Mouse (Mus musculus) liver, embryonic 15.5 days (tissue): ENCODE measurements around the gene Zfp853. TPM values are rescaled to one million over a fixed set of nuclear protein-coding genes. Genes with fewer than 3 reads are reported as not detected.

Experiments used
- ATAC-seq: fragments of 200-750 bp; cut with Nextera tagmentation; 2 replicates; pipeline ENCODE4 v1.8.0; 2017; ENCODE audit warnings: moderate number of reproducible peaks, mild to moderate bottlenecking, moderate library complexity; ENCODE audit not compliant: insufficient read depth
- H3K27ac ChIP-seq: fragments of 300-500 bp; sonication (generic); replicated peaks from 2 replicates; pipeline ENCODE4 v1.5.1; 2015; ENCODE audit warnings: mild to moderate bottlenecking, inconsistent platforms
- H3K27me3 ChIP-seq: fragments of 300-500 bp; sonication (generic); 2 replicates; pipeline ENCODE4 v1.6.1; 2015; ENCODE audit warnings: mild to moderate bottlenecking, inconsistent platforms
- H3K36me3 ChIP-seq: fragments of 300-500 bp; sonication (generic); replicated peaks from 2 replicates; pipeline ENCODE4 v1.6.1; 2015; ENCODE audit warnings: moderate library complexity, mild to moderate bottlenecking, inconsistent platforms
- H3K4me1 ChIP-seq: fragments of 300-500 bp; sonication (generic); replicated peaks from 2 replicates; pipeline ENCODE4 v1.6.1; 2015; ENCODE audit warnings: inconsistent platforms
- H3K4me2 ChIP-seq: fragments of 300-500 bp; sonication (generic); 2 replicates; pipeline ENCODE4 v1.6.1; 2015; ENCODE audit warnings: moderate library complexity, mild to moderate bottlenecking, inconsistent platforms
- H3K4me3 ChIP-seq: fragments of 300-500 bp; sonication (generic); replicated peaks from 2 replicates; pipeline ENCODE4 v1.5.1; 2015; ENCODE audit warnings: mild to moderate bottlenecking, inconsistent platforms
- H3K9ac ChIP-seq: fragments of 300-500 bp; sonication (generic); 2 replicates; pipeline ENCODE4 v1.6.1; 2015; ENCODE audit warnings: moderate library complexity, mild to moderate bottlenecking, inconsistent platforms
- H3K9me3 ChIP-seq: fragments of 300-500 bp; sonication (generic); replicated peaks from 2 replicates; pipeline ENCODE4 v1.6.1; 2016; ENCODE audit warnings: inconsistent platforms
- WGBS: fragments of 180-500 bp; shearing (Covaris S2); methylation state at CpG from one replicate; pipeline ENCODE4 v1.1.7; 2015; ENCODE audit warnings: mixed read lengths; ENCODE audit not compliant: insufficient replicate concordance; 5-methylcytosine and 5-hydroxymethylcytosine counted together
- polyA plus RNA-seq: library from polyadenylated mRNA; unstranded; fragments of >200 nt; fragmentation: Nextera tagmentation; extraction: Ambion mirVana; gene quantifications from 2 replicates; pipeline ENCODE4 v1.2.1, GENCODE M21; 2015

Zfp853 gene
- polyA plus RNA-seq, 1 experiment from 2014 or later, result not detected

GRCm38 (mm10) chr5:143294862-143295261, 1.4 kb upstream of the Zfp853 start:
- H3K4me2 ChIP-seq, result no peak overlapping the region
- WGBS, result 67% methylated on average over 3 of the region's 3 CpGs
- H3K36me3 ChIP-seq, result peaks cover 7% of the 10 kb centered on the region
- H3K4me1 ChIP-seq, result no peaks in the 10 kb centered on the region
- no peaks in the 10 kb centered on the region for H3K9me3 ChIP-seq
- no peak overlapping the region for H3K27ac ChIP-seq
- H3K27me3 ChIP-seq, result peaks cover 48% of the 10 kb centered on the region
- H3K9ac ChIP-seq, result no peak overlapping the region
- no peak overlapping the region for H3K4me3 ChIP-seq
- ATAC-seq, result no peak

GRCm38 (mm10) chr5:143292879-143293278, 544 bp downstream of the Zfp853 start:
- Histone ChIP-seq H3K27ac (no peak overlapping the region), H3K4me3 (peak overlapping the region; percentile 31), H3K9ac (no peak overlapping the region), H3K9me3 (no peaks in the 10 kb centered on the region), H3K4me1 (peaks cover 7% of the 10 kb centered on the region), H3K4me2 (peak overlapping the region; percentile 46), H3K27me3 (peaks cover 68% of the 10 kb centered on the region), H3K36me3 (no peaks in the 10 kb centered on the region)
- no peak for ATAC-seq
- 2% methylated on average over 19 of the region's 19 CpGs for WGBS

GRCm38 (mm10) chr5:143289299-143289698, 4.1 kb downstream of the Zfp853 start:
- no peak overlapping the region for H3K9ac ChIP-seq
- peaks cover 96% of the 10 kb centered on the region for H3K27me3 ChIP-seq
- H3K36me3 ChIP-seq, result no peaks in the 10 kb centered on the region
- WGBS, result 53% methylated on average over 9 of the region's 9 CpGs
- peaks cover 16% of the 10 kb centered on the region for H3K4me1 ChIP-seq
- H3K4me3 ChIP-seq, result no peak overlapping the region
- no peak overlapping the region for H3K4me2 ChIP-seq
- H3K27ac ChIP-seq, result no peak overlapping the region
- no peak for ATAC-seq
- no peaks in the 10 kb centered on the region for H3K9me3 ChIP-seq

GRCm38 (mm10) chr5:143288378-143288911, 5.0 kb downstream of the Zfp853 start:
- no peak overlapping the region for H3K27ac ChIP-seq
- 8% methylated on average over 9 of the region's 9 CpGs for WGBS
- peak overlapping the region; percentile 55 for H3K4me2 ChIP-seq
- peak overlapping the region; percentile 31 for H3K4me3 ChIP-seq
- ATAC-seq, result no peak
- H3K9ac ChIP-seq, result no peak overlapping the region
- peaks cover 16% of the 10 kb centered on the region for H3K4me1 ChIP-seq
- peaks cover 87% of the 10 kb centered on the region for H3K27me3 ChIP-seq
- no peaks in the 10 kb centered on the region for H3K36me3 ChIP-seq
- H3K9me3 ChIP-seq, result no peaks in the 10 kb centered on the region

GRCm38 (mm10) chr5:143287774-143288328, 5.6 kb downstream of the Zfp853 start:
- H3K27me3 ChIP-seq, result peaks cover 87% of the 10 kb centered on the region

GRCm38 (mm10) chr5:143284762-143285161, 8.7 kb downstream of the Zfp853 start:
- ATAC-seq, result no peak
- Histone ChIP-seq H3K36me3 (no peaks in the 10 kb centered on the region), H3K9me3 (no peaks in the 10 kb centered on the region), H3K27ac (no peak overlapping the region), H3K27me3 (peaks cover 67% of the 10 kb centered on the region), H3K4me1 (peaks cover 16% of the 10 kb centered on the region), H3K9ac (no peak overlapping the region), H3K4me3 (no peak overlapping the region), H3K4me2 (no peak overlapping the region)
- WGBS, result 46% methylated on average over 6 of the region's 6 CpGs

More at GRCm38 (mm10) chr5:143287774-143288328, 5.6 kb downstream of the Zfp853 start:
- peak overlapping the region; percentile 31 for H3K4me3 ChIP-seq
- H3K4me2 ChIP-seq, result peak overlapping the region; percentile 55
- no peak overlapping the region for H3K9ac ChIP-seq
- no peaks in the 10 kb centered on the region for H3K9me3 ChIP-seq
- H3K27ac ChIP-seq, result no peak overlapping the region
- H3K4me1 ChIP-seq, result peaks cover 16% of the 10 kb centered on the region
- H3K36me3 ChIP-seq, result no peaks in the 10 kb centered on the region
- no peak for ATAC-seq
- WGBS, result 3% methylated on average over 48 of the region's 48 CpGs

- H3K9me3 ChIP-seq, result no peaks in the 10 kb centered on the region
- no peak overlapping the region for H3K4me3 ChIP-seq
- no peak overlapping the region for H3K4me2 ChIP-seq
- no peaks in the 10 kb centered on the region for H3K36me3 ChIP-seq
- no peak for ATAC-seq
- WGBS, result 47% methylated on average over 10 of the region's 10 CpGs
- H3K9ac ChIP-seq, result no peak overlapping the region
- H3K27ac ChIP-seq, result no peak overlapping the region
- peaks cover 47% of the 10 kb centered on the region for H3K27me3 ChIP-seq
- no peaks in the 10 kb centered on the region for H3K4me1 ChIP-seq
Measured at GRCm38 (mm10) chr5:143279247-143279646, 14.2 kb downstream of the Zfp853 start.

GRCm38 (mm10) chr5:143275761-143276160, 17.7 kb downstream of the Zfp853 start:
- H3K4me3 ChIP-seq, result no peak overlapping the region
- ATAC-seq, result no peak
- 39% methylated on average over 5 of the region's 5 CpGs for WGBS

GRCm38 (mm10) chr5:143272540-143273330, 20.7 kb downstream of the Zfp853 start:
- H3K9ac ChIP-seq, result no peak overlapping the region
- no peak for ATAC-seq
- H3K9me3 ChIP-seq, result no peaks in the 10 kb centered on the region
- H3K27me3 ChIP-seq, result peaks cover 43% of the 10 kb centered on the region
- WGBS, result 62% methylated on average over 16 of the region's 16 CpGs
- H3K27ac ChIP-seq, result no peak overlapping the region
- no peak overlapping the region for H3K4me2 ChIP-seq
- no peaks in the 10 kb centered on the region for H3K36me3 ChIP-seq
- peaks cover 7% of the 10 kb centered on the region for H3K4me1 ChIP-seq
- H3K4me3 ChIP-seq, result no peak overlapping the region

More at GRCm38 (mm10) chr5:143275761-143276160, 17.7 kb downstream of the Zfp853 start:
- Histone ChIP-seq H3K9me3 (no peaks in the 10 kb centered on the region), H3K4me1 (no peaks in the 10 kb centered on the region), H3K27me3 (peaks cover 41% of the 10 kb centered on the region), H3K27ac (no peak overlapping the region), H3K9ac (no peak overlapping the region), H3K36me3 (no peaks in the 10 kb centered on the region), H3K4me2 (no peak overlapping the region)

GRCm38 (mm10) chr5:143272108-143272507, 21.3 kb downstream of the Zfp853 start:
- no peak for ATAC-seq
- Histone ChIP-seq H3K4me3 (no peak overlapping the region), H3K4me1 (peaks cover 7% of the 10 kb centered on the region), H3K27ac (no peak overlapping the region), H3K4me2 (no peak overlapping the region), H3K9ac (no peak overlapping the region), H3K27me3 (peaks cover 36% of the 10 kb centered on the region), H3K36me3 (no peaks in the 10 kb centered on the region), H3K9me3 (no peaks in the 10 kb centered on the region)
- WGBS, result 52% methylated on average over 3 of the region's 3 CpGs

- Histone ChIP-seq H3K27ac (no peak overlapping the region), H3K4me1 (peaks cover 7% of the 10 kb centered on the region), H3K36me3 (no peaks in the 10 kb centered on the region), H3K4me3 (no peak overlapping the region), H3K4me2 (no peak overlapping the region), H3K9me3 (no peaks in the 10 kb centered on the region), H3K27me3 (peaks cover 32% of the 10 kb centered on the region), H3K9ac (no peak overlapping the region)
- 62% methylated on average over 6 of the region's 6 CpGs for WGBS
- no peak for ATAC-seq
Measured at GRCm38 (mm10) chr5:143271642-143272041, 21.8 kb downstream of the Zfp853 start.
